Comparison of ENCODE assay signal across 8 mouse cellular contexts in the genomic region with DNA sequence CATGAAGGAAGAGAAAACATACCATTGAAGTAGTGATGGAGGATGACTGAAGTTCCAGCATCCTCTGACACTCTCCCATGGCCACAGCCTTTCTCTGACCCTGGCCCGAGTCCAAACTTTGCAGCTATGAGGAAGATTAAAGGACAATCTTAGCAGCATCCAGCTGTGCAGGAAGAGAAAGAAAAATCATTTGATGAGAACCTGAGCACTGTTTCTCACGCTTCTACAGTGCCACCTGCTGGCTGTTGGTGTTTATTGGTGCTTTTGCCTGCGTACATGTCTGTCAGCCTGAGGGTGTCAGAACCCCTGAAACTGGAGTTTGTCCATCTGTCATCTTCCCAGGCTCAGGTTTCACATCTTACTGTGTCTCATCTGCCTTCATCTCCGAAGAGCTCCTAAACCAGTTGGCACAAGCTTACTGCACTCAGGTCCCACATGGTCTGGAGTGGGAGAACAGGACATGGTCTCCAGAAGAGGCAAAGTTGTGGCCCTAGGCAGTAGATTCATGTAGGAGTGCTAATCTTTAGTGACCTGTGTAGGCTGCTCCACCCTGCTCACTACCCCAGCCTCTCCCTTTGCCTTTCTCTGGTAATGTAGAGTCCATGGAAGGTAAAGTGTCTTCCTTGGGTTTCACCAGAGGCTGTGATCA. TPM values are rescaled to one million over a fixed set of nuclear protein-coding genes. Genes with fewer than 3 reads are reported as not detected.
DNase-seq lines count a peak whose midpoint lies in the region; ATAC-seq lines count a peak whose summit lies in the region.

No protein-coding gene starts in this region.

- WGBS in hindbrain, embryonic 15.5 days, result 11% methylated on average over 4 of the region's 4 CpGs
- WGBS in macrophage (ENCODE audit: missing documents), result 7% methylated on average over 4 of the region's 4 CpGs

- peak; percentile 68 for DNase-seq in T-cell, adult 2 months (ENCODE audit: low spot score)
- DNase-seq in cerebellum, adult 9-10 months, result peak; percentile 80
- peak; percentile 66 to 81 for DNase-seq in frontal cortex, postnatal 14 days (ENCODE audit: low spot score in 2 of 2)
- peak; percentile 68 to 95 for DNase-seq in layer of hippocampus, postnatal 25 days (ENCODE audit: extremely low spot score in 1 of 2, low spot score in 1 of 2)
- peak; percentile 68 for DNase-seq in right cerebral cortex, postnatal 25 days
- peak; percentile 76 to 84 for DNase-seq in urinary bladder, postnatal 36 days (ENCODE audit: low spot score in 2 of 2)

- no peaks in the 10 kb centered on the region for H3K4me1 ChIP-seq in hindbrain, embryonic 15.5 days (replicated peaks)

- no peak overlapping the region for H3K4me3 ChIP-seq in hindbrain, embryonic 15.5 days
- H3K4me3 ChIP-seq in macrophage (ENCODE audit: inconsistent target), result no peak overlapping the region

- no peak overlapping the region for H3K27ac ChIP-seq in hindbrain, embryonic 15.5 days (replicated peaks)
- H3K27ac ChIP-seq in macrophage, result peak overlapping the region; percentile 100

- ATAC-seq in hindbrain, embryonic 15.5 days (ENCODE audit: low FRiP score, low read depth), result peak; percentile 56; the same call in 1 of the 2 replicates

- H3K9ac ChIP-seq in hindbrain, embryonic 15.5 days, result no peak overlapping the region

- H3K9me3 ChIP-seq in hindbrain, embryonic 15.5 days, result no peaks in the 10 kb centered on the region

- H3K4me2 ChIP-seq in hindbrain, embryonic 15.5 days, result no peak overlapping the region

- H3K79me2 ChIP-seq in macrophage (ENCODE audit: inconsistent target), result no peaks in the 10 kb centered on the region; the same call in 1 of the 2 replicates

- H3K27me3 ChIP-seq in hindbrain, embryonic 15.5 days, result no peaks in the 10 kb centered on the region

- no peaks in the 10 kb centered on the region for H3K36me3 ChIP-seq in hindbrain, embryonic 15.5 days
- no peaks in the 10 kb centered on the region for H3K36me3 ChIP-seq in macrophage (ENCODE audit: inconsistent target)

RNA-seq across cellular contexts. Expression of gene Ptchd3, which starts 21.7 kb away (rescaled TPM):
- polyA plus RNA-seq in hindbrain, embryonic 15.5 days (2015; fragmentation: Nextera tagmentation; extraction: Ambion mirVana), result not detected in 2 replicates
- not detected for total RNA-seq in layer of hippocampus, postnatal 25 days (2021)
- not detected for total RNA-seq in macrophage (2018; cell fraction: chromatin; rRNA removed)
- total RNA-seq in macrophage (2018; cell fraction: cytosol; rRNA removed), result not detected
- under 1 TPM in 1 of 26 experiments, not detected in 25; 0.25 TPM for total RNA-seq in macrophage (2018; cell fraction: nucleus; rRNA removed)
- polyA plus RNA-seq in macrophage (2018), result not detected in 3 replicates
